Mouse (Mus musculus) lung, postnatal 0 days (tissue): ENCODE data around the gene Clec9a. TPM values are rescaled to one million over a fixed set of nuclear protein-coding genes. Genes with fewer than 3 reads are reported as not detected.

Experiments
- ATAC-seq: fragments of 200-750 bp; cut with Nextera tagmentation; 2 replicates; pipeline ENCODE4 v1.8.0; 2017; ENCODE audit warnings: moderate library complexity
- DNase-seq: peaks from one replicate; pipeline ENCODE4 v3.0.0-alpha.2; 2016; ENCODE audit warnings: low spot score
- H3K27ac ChIP-seq: fragments of 300-500 bp; sonication (generic); 2 replicates; pipeline ENCODE4 v1.5.1; 2014; ENCODE audit warnings: antibody characterized with exemption, mild to moderate bottlenecking, low read length, mixed read lengths
- H3K27me3 ChIP-seq: fragments of 300-500 bp; sonication (generic); replicated peaks from 2 replicates; pipeline ENCODE4 v1.6.1; 2014; ENCODE audit warnings: low read length, mixed read lengths; ENCODE audit not compliant: insufficient read depth
- H3K36me3 ChIP-seq: fragments of 300-500 bp; sonication (generic); 2 replicates; pipeline ENCODE4 v1.6.1; 2014; ENCODE audit warnings: low read length, mixed read lengths; ENCODE audit not compliant: insufficient read depth
- H3K4me1 ChIP-seq: fragments of 300-500 bp; sonication (generic); 2 replicates; pipeline ENCODE4 v1.6.1; 2014; ENCODE audit warnings: antibody characterized with exemption, low read depth, low read length, mixed read lengths; ENCODE audit not compliant: insufficient read depth
- H3K4me2 ChIP-seq: fragments of 300-500 bp; sonication (generic); replicated peaks from 2 replicates; pipeline ENCODE4 v1.6.1; 2014; ENCODE audit warnings: low read depth, mild to moderate bottlenecking, low read length, moderate library complexity, mixed read lengths
- H3K4me3 ChIP-seq: fragments of 300-500 bp; sonication (generic); 2 replicates; pipeline ENCODE4 v1.5.1; 2014; ENCODE audit warnings: low read depth, low read length
- H3K9ac ChIP-seq: fragments of 300-500 bp; sonication (generic); replicated peaks from 2 replicates; pipeline ENCODE4 v1.6.1; 2014; ENCODE audit warnings: low read depth, mild to moderate bottlenecking
- H3K9me3 ChIP-seq: fragments of 300-500 bp; sonication (generic); 2 replicates; pipeline ENCODE4 v1.6.1; 2016; ENCODE audit warnings: low read length, mixed read lengths
- CTCF ChIP-seq: IDR thresholded peaks from 2 replicates; pipeline ENCODE4 v1.5.1; 2016; ENCODE audit warnings: antibody characterized with exemption, mild to moderate bottlenecking
- EP300 ChIP-seq: IDR thresholded peaks from 2 replicates; pipeline ENCODE4 v1.6.1; 2016; ENCODE audit warnings: antibody characterized with exemption, mild to moderate bottlenecking, control low read depth
- WGBS: fragments of 180-500 bp; shearing (Covaris S2); extraction: QIAGEN DNeasy Blood & Tissue Kit; methylation state at CpG from one replicate; pipeline ENCODE4 v1.1.7; 2014; 5-methylcytosine and 5-hydroxymethylcytosine counted together
- polyA plus RNA-seq: library from polyadenylated mRNA; unstranded; fragments of >200 nt; fragmentation: Nextera tagmentation; extraction: Ambion mirVana; gene quantifications from 2 replicates; pipeline ENCODE4 v1.2.1, GENCODE M21; 2015

The Clec9a gene
- polyA plus RNA-seq, 1 experiment from 2014 or later: 2.7 TPM

GRCm38 (mm10) chr6:129434239-129434638, 25.6 kb downstream of the Clec9a start:
- WGBS: 70% methylated on average over 5 of the region's 5 CpGs
- no peak overlapping the region for H3K4me3 ChIP-seq

GRCm38 (mm10) chr6:129436025-129436424, 27.4 kb downstream of the Clec9a start:
- DNase-seq: peak; percentile 33
- no peak for ATAC-seq

More at GRCm38 (mm10) chr6:129434239-129434638, 25.6 kb downstream of the Clec9a start:
- Histone ChIP-seq H3K9ac (no peak overlapping the region), H3K27ac (no peak overlapping the region), H3K4me2 (no peak overlapping the region), H3K9me3 (no peaks in the 10 kb centered on the region), H3K4me1 (no peaks in the 10 kb centered on the region), H3K27me3 (no peaks in the 10 kb centered on the region), H3K36me3 (no peaks in the 10 kb centered on the region)
- DNase-seq: peak; percentile 64
- ATAC-seq: peak; percentile 40
- TF ChIP-seq CTCF: no peak
- TF ChIP-seq EP300: peak; percentile 33; the same call in 1 of the 2 replicates

GRCm38 (mm10) chr6:129438033-129438432, 29.4 kb downstream of the Clec9a start:
- no peak overlapping the region for H3K4me2 ChIP-seq
- H3K9ac ChIP-seq: no peak overlapping the region
- no peak overlapping the region for H3K4me3 ChIP-seq
- no peaks in the 10 kb centered on the region for H3K36me3 ChIP-seq
- TF ChIP-seq EP300 (no peak), CTCF (no peak)
- DNase-seq: no peak
- no peak for ATAC-seq
- 60% methylated on average over 2 of the region's 2 CpGs for WGBS
- no peaks in the 10 kb centered on the region for H3K27me3 ChIP-seq
- H3K4me1 ChIP-seq: no peaks in the 10 kb centered on the region
- no peaks in the 10 kb centered on the region for H3K9me3 ChIP-seq
- H3K27ac ChIP-seq: no peak overlapping the region

More at GRCm38 (mm10) chr6:129436025-129436424, 27.4 kb downstream of the Clec9a start:
- no peak for TF ChIP-seq CTCF
- TF ChIP-seq EP300: no peak
- Histone ChIP-seq H3K4me2 (no peak overlapping the region), H3K4me3 (no peak overlapping the region), H3K27me3 (no peaks in the 10 kb centered on the region), H3K9me3 (no peaks in the 10 kb centered on the region), H3K36me3 (no peaks in the 10 kb centered on the region), H3K9ac (no peak overlapping the region), H3K27ac (no peak overlapping the region), H3K4me1 (no peaks in the 10 kb centered on the region)
- WGBS: 84% methylated on average over 3 of the region's 3 CpGs

GRCm38 (mm10) chr6:129449743-129450142, 41.1 kb downstream of the Clec9a start:
- no peaks in the 10 kb centered on the region for H3K27me3 ChIP-seq
- H3K9ac ChIP-seq: peak overlapping the region; percentile 26; the same call in 1 of the 2 replicates
- ATAC-seq: peak; percentile 58
- no peaks in the 10 kb centered on the region for H3K36me3 ChIP-seq
- H3K4me2 ChIP-seq: peak overlapping the region; percentile 48
- no peaks in the 10 kb centered on the region for H3K4me1 ChIP-seq
- DNase-seq: peak; percentile 23
- TF ChIP-seq CTCF: no peak
- peak; percentile 56 for TF ChIP-seq EP300
- H3K4me3 ChIP-seq: peak overlapping the region; percentile 36
- no peaks in the 10 kb centered on the region for H3K9me3 ChIP-seq
- WGBS: 53% methylated on average over 6 of the region's 6 CpGs
- H3K27ac ChIP-seq: peak overlapping the region; percentile 68; the same call in 1 of the 2 replicates

GRCm38 (mm10) chr6:129451411-129452039, 42.9 kb downstream of the Clec9a start, which contains the start of gene Clec1a:
Gene Clec1a (minus strand): TSS chr6:129452000.
- TF ChIP-seq CTCF (no peak), EP300 (no peak; the same call in 1 of the 2 replicates)
- no peaks in the 10 kb centered on the region for H3K36me3 ChIP-seq
- H3K9me3 ChIP-seq: no peaks in the 10 kb centered on the region
- H3K4me2 ChIP-seq: peak within 1 kb of the TSS; percentile 48
- no peaks in the 10 kb centered on the region for H3K4me1 ChIP-seq
- H3K27me3 ChIP-seq: no peaks in the 10 kb centered on the region
- peak within 1 kb of the TSS; percentile 60 for H3K27ac ChIP-seq
- DNase-seq: peak; percentile 45
- peak; percentile 76 for ATAC-seq
- peak within 1 kb of the TSS; percentile 21; the same call in 1 of the 2 replicates for H3K9ac ChIP-seq
- WGBS: 40% methylated on average over 13 of the region's 13 CpGs
- peak within 1 kb of the TSS; percentile 36 for H3K4me3 ChIP-seq

- H3K4me1 ChIP-seq: no peaks in the 10 kb centered on the region
- WGBS: 70% methylated on average over 6 of the region's 6 CpGs
Observed at GRCm38 (mm10) chr6:129471386-129471785, 62.7 kb downstream of the Clec9a start.

More at GRCm38 (mm10) chr6:129471386-129471785, 62.7 kb downstream of the Clec9a start:
- no peaks in the 10 kb centered on the region for H3K36me3 ChIP-seq
- ATAC-seq (no peak), DNase-seq (peak; percentile 19)
- no peaks in the 10 kb centered on the region for H3K27me3 ChIP-seq
- TF ChIP-seq EP300 (no peak), CTCF (no peak)
- no peaks in the 10 kb centered on the region for H3K9me3 ChIP-seq
- no peak overlapping the region for H3K9ac ChIP-seq
- no peak overlapping the region for H3K4me2 ChIP-seq
- no peak overlapping the region for H3K27ac ChIP-seq
- H3K4me3 ChIP-seq: no peak overlapping the region
